Mouse (Mus musculus) spleen, adult 2 months (tissue): ENCODE measurements around the gene Prkcg. TPM values are rescaled to one million over a fixed set of nuclear protein-coding genes. Genes with fewer than 3 reads are reported as not detected.

Experiments used
- DNase-seq, 2 experiments: peaks; one replicate each; pipeline versions ENCODE4 v3.0.0 to v3.0.0-alpha.2; 2012 to 2021; ENCODE audit warnings: low spot score in 2 of 2, low read depth in 1 of 2
- H3K27ac ChIP-seq: fragments of 200-500 bp; 2 replicates; pipeline ENCODE4 v1.5.1; 2012; ENCODE audit warnings: low read length, inconsistent platforms; ENCODE audit not compliant: insufficient read depth
- H3K27me3 ChIP-seq: fragments of 200-500 bp; 2 replicates; pipeline ENCODE4 v1.6.1; 2012; ENCODE audit warnings: mild to moderate bottlenecking, moderate library complexity, low read length, inconsistent platforms; ENCODE audit not compliant: control insufficient read depth, insufficient read depth
- H3K36me3 ChIP-seq: fragments of 200-500 bp; 2 replicates; pipeline ENCODE4 v1.6.1; 2012; ENCODE audit warnings: mild to moderate bottlenecking, low read length, inconsistent platforms; ENCODE audit not compliant: control insufficient read depth, insufficient read depth
- H3K4me1 ChIP-seq: fragments of 200-500 bp; 2 replicates; pipeline ENCODE4 v1.6.1; 2011; ENCODE audit warnings: inconsistent platforms; ENCODE audit not compliant: control insufficient read depth, insufficient read depth, insufficient read length
- H3K4me3 ChIP-seq: fragments of 200-500 bp; 2 replicates; pipeline ENCODE4 v1.5.1; 2011; ENCODE audit warnings: mild to moderate bottlenecking, inconsistent platforms; ENCODE audit not compliant: insufficient read depth, insufficient read length; ENCODE audit errors: extremely low read depth
- CTCF ChIP-seq: fragments of 200-500 bp; IDR thresholded peaks from 2 replicates; pipeline ENCODE4 v1.5.1; 2011; ENCODE audit warnings: mild to moderate bottlenecking, inconsistent platforms; ENCODE audit not compliant: insufficient read depth, insufficient read length, insufficient replicate concordance; ENCODE audit errors: extremely low read depth
- POLR2A ChIP-seq: fragments of 200-500 bp; IDR thresholded peaks from 2 replicates; pipeline ENCODE4 v1.6.1; 2011; ENCODE audit warnings: low read depth, low read length, inconsistent platforms
- WGBS: fragments of 180-500 bp; shearing (Covaris S2); methylation state at CpG from one replicate; pipeline ENCODE4 v1.1.7; 2018; 5-methylcytosine and 5-hydroxymethylcytosine counted together
- polyA plus RNA-seq: library from polyadenylated mRNA; depleted of rRNA; stranded (reverse); fragments of >200 nt; gene quantifications from 2 replicates; pipeline ENCODE4 v1.2.3, GENCODE M21; 2012

Prkcg gene
- polyA plus RNA-seq, 1 experiment, result 5.7 TPM

DNA sequence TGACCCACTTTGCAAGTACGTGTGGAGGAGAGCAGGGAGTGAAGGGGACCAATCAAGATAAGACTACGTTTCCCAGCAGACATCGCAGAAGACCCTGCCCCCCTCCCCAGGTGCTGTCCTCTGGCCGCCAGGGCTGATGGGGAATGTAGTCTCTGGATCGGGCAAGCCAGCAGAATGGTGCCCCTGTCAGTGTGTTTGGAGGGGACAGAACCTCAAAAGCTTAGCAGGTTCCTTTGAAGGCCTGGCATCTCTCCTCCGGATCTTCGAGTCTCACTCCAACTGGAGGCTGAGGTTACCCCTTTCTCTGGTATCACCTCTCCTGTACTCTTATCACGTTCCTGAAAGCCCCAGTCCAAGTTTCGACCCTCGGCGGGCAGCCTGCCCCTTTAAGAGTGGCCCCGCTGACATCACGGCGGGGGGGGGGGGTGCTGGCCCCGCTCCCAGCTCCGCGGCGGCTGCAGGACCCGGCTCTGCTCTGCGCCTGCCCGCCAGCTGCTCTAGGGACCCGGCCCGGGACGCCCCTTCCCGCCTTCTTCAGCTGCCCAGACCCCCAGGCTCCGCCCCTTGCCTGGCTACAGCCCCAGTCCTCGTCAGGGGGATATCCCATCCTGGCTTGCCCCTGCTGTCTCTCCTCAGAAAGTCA, 42.7 kb downstream of the Prkcg start:
- Histone ChIP-seq H3K27me3 (peaks cover 8% of the 10 kb centered on the region; the same call in 1 of the 2 replicates), H3K4me3 (peak overlapping the region; percentile 14; the same call in 1 of the 2 replicates), H3K27ac (no peak overlapping the region), H3K36me3 (no peaks in the 10 kb centered on the region), H3K4me1 (no peaks in the 10 kb centered on the region)
- no peak for TF ChIP-seq CTCF
- TF ChIP-seq POLR2A, result no peak
- DNase-seq, result no peak
- WGBS, result 2% methylated on average over 27 of the region's 27 CpGs

DNA sequence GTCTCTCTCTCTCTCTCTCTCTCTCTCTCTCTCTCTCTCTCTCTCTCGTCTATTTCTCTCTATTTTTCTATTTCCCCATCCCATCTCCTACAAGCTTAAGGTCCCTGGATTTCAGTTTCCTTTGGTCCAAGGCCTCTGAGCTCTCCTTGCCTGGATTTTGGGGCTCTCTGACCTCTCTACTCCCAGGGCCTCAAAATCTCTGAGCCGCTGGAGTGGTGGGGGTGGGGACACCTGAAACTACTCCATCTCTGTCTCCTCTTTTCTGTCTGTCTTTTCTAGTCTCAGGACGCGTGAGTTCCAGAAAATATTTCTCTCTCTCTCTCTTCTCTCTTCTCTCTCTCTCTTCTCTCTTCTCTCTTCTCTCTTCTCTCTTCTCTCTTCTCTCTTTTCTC, 43.2 kb downstream of the Prkcg start:
- H3K27ac ChIP-seq, result no peak overlapping the region
- DNase-seq, result no peak
- TF ChIP-seq POLR2A (no peak), CTCF (no peak)
- H3K36me3 ChIP-seq, result no peaks in the 10 kb centered on the region
- 7% methylated on average over 4 of the region's 4 CpGs for WGBS
- no peaks in the 10 kb centered on the region for H3K4me1 ChIP-seq
- no peak overlapping the region; the same call in 1 of the 2 replicates for H3K4me3 ChIP-seq
- H3K27me3 ChIP-seq, result peaks cover 8% of the 10 kb centered on the region; the same call in 1 of the 2 replicates

DNA sequence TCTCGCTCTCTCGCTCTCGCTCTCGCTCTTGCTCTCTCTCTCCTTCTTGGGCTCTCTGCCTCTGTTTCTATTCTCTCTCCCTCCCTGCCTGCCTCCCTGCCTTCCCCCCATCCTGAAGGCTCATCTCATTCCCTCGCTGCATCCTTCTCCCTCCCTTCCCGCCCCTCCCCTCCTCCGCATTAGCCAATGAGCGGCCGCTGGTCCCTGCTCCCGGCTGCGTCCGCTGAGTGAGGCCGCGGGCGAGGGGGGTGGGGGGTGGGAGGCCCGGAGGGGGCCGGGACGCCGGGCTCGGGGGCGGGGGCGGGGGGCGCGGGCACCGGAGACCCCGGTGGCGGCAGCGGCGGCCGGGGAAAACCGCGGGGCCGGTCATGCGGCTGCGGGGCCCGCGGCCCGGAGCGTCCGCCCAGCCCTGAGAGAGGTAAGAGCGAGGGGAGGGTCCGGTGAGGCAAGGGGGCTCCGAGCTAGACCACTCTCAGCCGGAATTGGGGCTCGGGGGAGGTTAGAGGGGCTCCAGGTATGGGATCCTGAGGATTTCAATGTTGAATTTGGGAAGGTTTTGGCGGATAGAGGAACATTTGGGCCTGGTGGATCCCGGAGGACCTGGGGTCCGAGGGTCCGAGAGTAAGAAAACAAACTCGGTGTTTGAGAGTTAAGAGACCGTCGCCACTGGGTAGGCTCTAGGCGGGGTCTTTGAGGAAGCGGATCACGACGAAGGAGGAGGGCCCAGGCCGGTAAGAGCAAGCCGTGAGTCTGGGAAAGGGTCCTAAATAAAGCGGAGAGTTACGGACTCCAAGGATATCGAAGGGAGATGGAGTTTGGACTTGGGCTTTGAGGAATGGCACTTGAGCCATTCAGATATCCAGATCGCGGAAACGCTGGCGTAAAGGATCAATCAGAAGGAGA, 43.9 kb downstream of the Prkcg start, which contains the start of gene Cacng7:
Gene Cacng7 (plus strand): TSS at position 337 of the 903 bp plus-strand sequence.
- Histone ChIP-seq H3K4me1 (no peaks in the 10 kb centered on the region), H3K27me3 (peaks cover 8% of the 10 kb centered on the region; the same call in 1 of the 2 replicates), H3K36me3 (no peaks in the 10 kb centered on the region), H3K27ac (no peak within 1 kb of the TSS), H3K4me3 (peak within 1 kb of the TSS; percentile 14; the same call in 1 of the 2 replicates)
- TF ChIP-seq CTCF (no peak), POLR2A (no peak)
- WGBS, result 10% methylated on average over 65 of the region's 65 CpGs
- no peak for DNase-seq

- H3K27me3 ChIP-seq, result peaks cover 8% of the 10 kb centered on the region; the same call in 1 of the 2 replicates
- 25% methylated on average over 5 of the region's 5 CpGs for WGBS
These were observed 44.6 kb downstream of the Prkcg start for GRCm38 (mm10) chr7:3333542-3333941.

DNA sequence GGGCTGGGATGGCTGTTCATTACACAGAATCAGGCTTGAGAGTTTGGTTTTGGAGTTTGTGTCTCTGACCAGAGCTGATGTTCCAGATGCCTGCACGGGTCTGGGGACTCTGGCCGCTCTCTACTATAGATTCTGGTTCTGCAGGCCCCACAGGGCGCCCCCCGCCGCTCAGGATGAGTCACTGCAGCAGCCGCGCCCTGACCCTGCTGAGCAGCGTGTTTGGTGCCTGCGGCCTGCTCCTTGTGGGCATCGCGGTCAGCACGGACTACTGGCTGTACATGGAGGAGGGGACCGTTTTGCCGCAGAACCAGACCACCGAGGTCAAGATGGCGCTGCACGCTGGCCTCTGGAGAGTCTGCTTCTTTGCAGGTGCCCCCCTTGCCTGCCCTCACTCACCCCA, 47.4 kb downstream of the Prkcg start:
- TF ChIP-seq CTCF, result no peak
- no peak for TF ChIP-seq POLR2A
- DNase-seq, result no peak
- Histone ChIP-seq H3K27me3 (peaks cover 8% of the 10 kb centered on the region; the same call in 1 of the 2 replicates), H3K27ac (no peak overlapping the region), H3K36me3 (no peaks in the 10 kb centered on the region), H3K4me1 (no peaks in the 10 kb centered on the region), H3K4me3 (no peak overlapping the region)
- 69% methylated on average over 17 of the region's 17 CpGs for WGBS

More at GRCm38 (mm10) chr7:3333542-3333941, 44.6 kb downstream of the Prkcg start:
- Histone ChIP-seq H3K36me3 (no peaks in the 10 kb centered on the region), H3K4me1 (no peaks in the 10 kb centered on the region), H3K4me3 (no peak overlapping the region), H3K27ac (no peak overlapping the region)
- DNase-seq, result no peak
- TF ChIP-seq POLR2A (no peak), CTCF (no peak)

DNA sequence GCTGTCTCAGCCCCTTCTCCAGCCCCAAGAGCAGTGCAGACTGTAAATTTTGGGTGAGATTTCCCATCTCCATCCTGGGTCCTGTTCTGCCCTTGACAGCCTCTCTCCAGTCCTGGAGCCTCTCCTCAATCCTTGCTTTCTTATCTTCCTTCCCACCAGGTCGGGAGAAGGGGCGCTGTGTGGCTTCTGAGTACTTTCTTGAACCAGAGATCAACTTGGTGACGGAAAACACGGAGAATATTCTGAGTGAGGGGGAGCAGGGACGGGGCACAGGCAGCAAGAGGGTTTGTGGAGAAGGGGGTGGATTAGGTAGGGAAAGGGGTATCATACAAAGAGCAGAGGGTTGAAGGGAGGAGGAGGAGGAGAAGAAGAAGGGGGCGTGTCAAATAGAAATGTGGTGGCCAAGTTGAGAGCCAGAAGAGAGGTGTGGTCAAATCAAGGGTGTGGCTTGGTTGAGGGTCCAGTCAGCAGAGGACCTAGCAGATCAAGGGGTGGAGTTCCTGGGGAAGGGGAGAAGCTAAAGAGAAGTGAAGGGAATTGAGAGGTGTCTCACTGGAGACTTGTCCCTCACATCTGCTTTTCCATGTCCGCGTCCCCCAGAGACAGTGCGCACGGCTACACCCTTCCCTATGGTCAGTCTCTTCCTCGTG, 49.4 kb downstream of the Prkcg start:
- Histone ChIP-seq H3K27ac (no peak overlapping the region), H3K4me3 (no peak overlapping the region), H3K27me3 (no peaks in the 10 kb centered on the region), H3K36me3 (no peaks in the 10 kb centered on the region), H3K4me1 (no peaks in the 10 kb centered on the region)
- 77% methylated on average over 11 of the region's 11 CpGs for WGBS
- DNase-seq, result no peak
- no peak for TF ChIP-seq CTCF
- no peak for TF ChIP-seq POLR2A
